Mouse (Mus musculus): ENCODE measurements at regions not wholly inside any gene's neighbourhood (a gene's known extent, or its start where the extent isn't known, plus 50 kb on each side); places are given as distances from the start of the nearest gene placed in this dataset.

DNA sequence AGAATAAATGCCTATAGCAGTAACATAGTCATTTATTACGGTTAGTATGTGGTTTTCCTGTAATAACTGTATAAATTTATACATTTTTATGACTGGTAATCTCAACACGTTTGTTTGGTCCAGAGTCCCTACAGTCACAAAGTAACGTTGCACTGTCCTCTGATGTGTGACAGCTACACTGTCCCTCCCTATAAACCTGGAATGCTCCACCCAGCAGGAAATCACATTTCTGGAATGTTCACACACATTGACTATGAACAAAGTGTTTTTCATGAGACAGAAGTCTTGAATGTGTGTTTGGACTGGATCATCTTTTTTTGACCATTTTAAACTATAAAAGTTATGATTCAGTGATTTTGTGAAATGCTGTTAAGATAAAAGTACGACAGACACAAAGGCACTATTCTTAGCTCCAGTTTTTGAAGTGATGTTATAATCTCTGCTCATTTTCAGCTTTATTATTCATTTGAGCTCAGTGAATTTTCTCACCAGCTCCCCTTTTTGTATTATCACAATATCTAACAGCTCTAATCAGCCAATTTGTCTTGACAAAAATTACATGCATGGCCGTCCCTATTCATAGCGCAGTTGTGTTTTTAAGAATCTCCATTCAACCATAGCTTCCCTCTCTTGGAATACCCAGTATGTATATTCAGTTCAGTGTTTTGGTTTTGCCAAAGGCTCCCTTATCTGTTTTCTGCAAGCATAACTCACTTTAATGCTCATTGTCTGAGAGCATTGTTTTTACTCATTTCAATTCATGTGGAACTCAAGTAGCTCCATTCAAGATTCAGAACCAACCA lies 257.0 kb upstream of the Fam98a start:
- Histone ChIP-seq H3K27me3 (replicated peaks; ENCODE audit: control insufficient read depth, insufficient read depth, low read length) (no peaks in the 10 kb centered on the region), H3K9me3 (ENCODE audit: control insufficient read depth, low read length) (no peaks in the 10 kb centered on the region), H3K4me1 (ENCODE audit: control insufficient read depth, insufficient read depth, low read length) (no peaks in the 10 kb centered on the region), H3K36me3 (ENCODE audit: control insufficient read depth, insufficient read depth, low read length) (no peaks in the 10 kb centered on the region), H3K4me2 (ENCODE audit: low read depth, low read length) (no peak overlapping the region), H3K9ac (ENCODE audit: low read depth, low read length) (no peak overlapping the region), H3K4me3 (ENCODE audit: low read depth, low read length) (no peak overlapping the region), H3K27ac (replicated peaks; ENCODE audit: low read depth, low read length) (no peak overlapping the region)
- peak; percentile 82 for ATAC-seq (ENCODE audit: low read depth)
- DNase-seq (ENCODE audit: low spot score), result peak; percentile 49
- WGBS, result 69% methylated on average over 6 of the region's 6 CpGs

DNA sequence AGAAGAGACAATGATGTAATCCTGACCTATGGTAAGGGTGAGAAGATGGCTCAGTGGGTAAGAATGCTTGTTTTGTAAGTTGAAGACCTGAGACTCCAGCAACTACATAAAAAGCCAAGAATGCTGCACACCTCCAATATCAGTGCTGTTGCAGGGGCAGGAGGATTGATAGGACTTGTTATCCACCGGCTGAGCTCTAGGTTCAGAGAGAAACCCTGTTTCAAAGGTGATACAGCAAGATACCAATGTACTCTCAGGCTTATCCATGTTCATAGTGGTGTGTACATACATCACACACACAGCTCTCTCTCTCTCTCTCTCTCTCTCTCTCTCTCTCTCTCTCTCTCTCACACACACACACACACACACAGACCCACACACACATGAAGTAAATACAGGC lies 256.3 kb upstream of the Fam98a start:
- Histone ChIP-seq H3K27ac (replicated peaks; ENCODE audit: low read depth, low read length) (no peak overlapping the region), H3K4me1 (ENCODE audit: control insufficient read depth, insufficient read depth, low read length) (no peaks in the 10 kb centered on the region), H3K4me3 (ENCODE audit: low read depth, low read length) (no peak overlapping the region), H3K27me3 (replicated peaks; ENCODE audit: control insufficient read depth, insufficient read depth, low read length) (no peaks in the 10 kb centered on the region), H3K9ac (ENCODE audit: low read depth, low read length) (no peak overlapping the region), H3K4me2 (ENCODE audit: low read depth, low read length) (no peak overlapping the region), H3K36me3 (ENCODE audit: control insufficient read depth, insufficient read depth, low read length) (no peaks in the 10 kb centered on the region), H3K9me3 (ENCODE audit: control insufficient read depth, low read length) (no peaks in the 10 kb centered on the region)
- DNase-seq (ENCODE audit: low spot score) (no peak), ATAC-seq (ENCODE audit: low read depth) (no peak)
- WGBS, result 73% methylated on average over 1 of the region's 1 CpGs

DNA sequence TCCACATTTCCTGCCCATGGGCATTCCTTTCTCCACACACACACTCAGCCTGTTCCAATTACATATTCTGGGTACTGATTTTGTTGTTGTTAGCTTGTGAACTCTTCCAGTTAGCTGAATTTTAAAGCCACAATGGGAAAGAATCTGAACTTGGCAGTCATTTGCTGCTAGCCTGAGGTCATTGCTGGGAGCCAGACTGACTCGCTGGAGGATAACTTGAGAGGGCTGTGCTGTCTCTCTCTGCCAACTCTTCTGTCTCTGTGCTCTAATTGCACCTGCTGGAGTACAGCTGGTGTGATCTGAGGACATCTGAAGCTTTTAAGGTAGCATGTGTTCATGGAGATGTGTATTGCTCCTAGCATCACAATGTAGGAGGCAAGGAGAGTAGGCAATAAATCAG lies 252.6 kb upstream of the Fam98a start:
- Histone ChIP-seq H3K4me3 (ENCODE audit: low read depth, low read length) (no peak overlapping the region), H3K27me3 (replicated peaks; ENCODE audit: control insufficient read depth, insufficient read depth, low read length) (no peaks in the 10 kb centered on the region), H3K9me3 (ENCODE audit: control insufficient read depth, low read length) (no peaks in the 10 kb centered on the region), H3K4me2 (ENCODE audit: low read depth, low read length) (no peak overlapping the region), H3K36me3 (ENCODE audit: control insufficient read depth, insufficient read depth, low read length) (no peaks in the 10 kb centered on the region), H3K27ac (replicated peaks; ENCODE audit: low read depth, low read length) (no peak overlapping the region), H3K9ac (ENCODE audit: low read depth, low read length) (no peak overlapping the region), H3K4me1 (ENCODE audit: control insufficient read depth, insufficient read depth, low read length) (no peaks in the 10 kb centered on the region)
- WGBS, result 18% methylated on average over 1 of the region's 1 CpGs
- peak; percentile 27 for DNase-seq (ENCODE audit: low spot score)
- ATAC-seq (ENCODE audit: low read depth), result no peak

DNA sequence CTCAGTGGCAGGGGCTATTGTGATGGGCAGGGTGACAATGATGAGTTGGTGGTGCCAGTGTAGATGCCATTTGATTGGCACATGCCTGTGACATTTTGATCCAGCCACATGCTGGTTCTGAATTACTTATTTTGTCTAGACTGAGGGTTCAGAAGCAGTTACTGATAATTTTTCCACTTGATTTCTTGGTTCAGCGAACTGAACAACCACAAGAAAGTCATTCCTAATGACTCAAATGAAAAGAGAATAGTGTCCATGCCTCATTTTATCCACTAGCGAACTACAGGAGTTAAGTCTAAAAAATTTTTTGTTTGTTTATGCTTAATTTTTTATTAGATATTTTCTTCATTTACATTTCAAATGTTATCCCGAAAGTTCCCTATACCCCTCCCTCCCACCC lies 244.6 kb upstream of the Fam98a start:
- WGBS, result 84% methylated on average over 3 of the region's 3 CpGs
- Histone ChIP-seq H3K27me3 (replicated peaks; ENCODE audit: control insufficient read depth, insufficient read depth, low read length) (no peaks in the 10 kb centered on the region), H3K4me1 (ENCODE audit: control insufficient read depth, insufficient read depth, low read length) (no peaks in the 10 kb centered on the region), H3K9ac (ENCODE audit: low read depth, low read length) (no peak overlapping the region), H3K36me3 (ENCODE audit: control insufficient read depth, insufficient read depth, low read length) (no peaks in the 10 kb centered on the region), H3K4me2 (ENCODE audit: low read depth, low read length) (no peak overlapping the region), H3K9me3 (ENCODE audit: control insufficient read depth, low read length) (no peaks in the 10 kb centered on the region), H3K4me3 (ENCODE audit: low read depth, low read length) (no peak overlapping the region), H3K27ac (replicated peaks; ENCODE audit: low read depth, low read length) (no peak overlapping the region)
- ATAC-seq (ENCODE audit: low read depth) (no peak), DNase-seq (ENCODE audit: low spot score) (no peak)

DNA sequence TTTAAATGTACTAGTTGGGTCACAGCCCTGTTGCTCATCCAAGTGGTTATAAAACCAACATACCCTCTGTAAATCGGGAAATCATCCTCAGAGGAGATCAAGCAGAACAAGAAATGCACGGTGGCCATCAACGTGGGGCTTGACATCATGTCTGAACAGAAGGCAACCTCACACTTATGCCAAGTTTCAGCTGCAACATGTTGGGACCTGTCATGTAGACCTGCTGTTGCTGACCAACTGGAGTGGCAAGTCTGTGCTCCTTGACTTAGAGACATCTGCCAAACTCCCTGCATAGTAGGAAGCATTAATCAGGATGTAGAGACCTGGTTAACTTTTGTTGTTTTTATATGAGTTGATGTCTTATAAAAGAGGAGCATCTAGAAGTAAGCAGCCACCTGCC lies 244.0 kb upstream of the Fam98a start:
- no peaks in the 10 kb centered on the region for H3K9me3 ChIP-seq (ENCODE audit: control insufficient read depth, low read length)
- ATAC-seq (ENCODE audit: low read depth) (no peak), DNase-seq (ENCODE audit: low spot score) (no peak)
- H3K4me1 ChIP-seq (ENCODE audit: control insufficient read depth, insufficient read depth, low read length), result no peaks in the 10 kb centered on the region
- H3K4me3 ChIP-seq (ENCODE audit: low read depth, low read length), result no peak overlapping the region
- H3K27ac ChIP-seq (replicated peaks; ENCODE audit: low read depth, low read length), result no peak overlapping the region
- no peak overlapping the region for H3K4me2 ChIP-seq (ENCODE audit: low read depth, low read length)
- WGBS, result 78% methylated on average over 3 of the region's 3 CpGs
- H3K9ac ChIP-seq (ENCODE audit: low read depth, low read length), result no peak overlapping the region
- no peaks in the 10 kb centered on the region for H3K27me3 ChIP-seq (replicated peaks; ENCODE audit: control insufficient read depth, insufficient read depth, low read length)
- H3K36me3 ChIP-seq (ENCODE audit: control insufficient read depth, insufficient read depth, low read length), result no peaks in the 10 kb centered on the region

- Histone ChIP-seq H3K4me1 (ENCODE audit: control insufficient read depth, insufficient read depth, low read length) (no peaks in the 10 kb centered on the region), H3K27ac (replicated peaks; ENCODE audit: low read depth, low read length) (no peak overlapping the region), H3K4me3 (ENCODE audit: low read depth, low read length) (no peak overlapping the region), H3K9ac (ENCODE audit: low read depth, low read length) (no peak overlapping the region), H3K27me3 (replicated peaks; ENCODE audit: control insufficient read depth, insufficient read depth, low read length) (no peaks in the 10 kb centered on the region), H3K4me2 (ENCODE audit: low read depth, low read length) (no peak overlapping the region), H3K9me3 (ENCODE audit: control insufficient read depth, low read length) (no peaks in the 10 kb centered on the region), H3K36me3 (ENCODE audit: control insufficient read depth, insufficient read depth, low read length) (no peaks in the 10 kb centered on the region)
- ATAC-seq (ENCODE audit: low read depth) (no peak), DNase-seq (ENCODE audit: low spot score) (no peak)
- WGBS, result 44% methylated on average over 2 of the region's 2 CpGs
Measured at GRCm38 (mm10) chr17:75779770-75780169, 228.0 kb upstream of the Fam98a start.

DNA sequence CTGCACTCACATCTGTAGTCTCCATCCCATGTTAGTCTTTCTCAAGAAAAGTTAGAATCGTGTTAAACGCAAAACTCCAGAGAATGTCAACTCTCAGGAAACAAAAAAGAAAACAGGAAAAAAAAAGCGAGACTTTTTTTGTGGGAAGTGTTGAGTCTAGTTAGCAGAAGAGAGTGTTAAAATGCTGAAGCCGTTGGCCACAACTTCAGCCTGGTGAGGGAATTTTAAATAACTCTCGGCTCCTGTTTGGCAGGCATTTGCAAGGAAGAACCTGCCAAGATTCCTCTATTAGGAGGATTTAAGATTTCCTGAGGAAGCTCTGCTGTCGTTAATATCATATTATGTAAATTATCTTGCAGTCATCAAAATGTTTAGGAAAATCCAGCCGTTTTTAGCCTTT lies 224.9 kb upstream of the Fam98a start:
- Histone ChIP-seq H3K4me2 (ENCODE audit: low read depth, low read length) (no peak overlapping the region), H3K36me3 (ENCODE audit: control insufficient read depth, insufficient read depth, low read length) (no peaks in the 10 kb centered on the region), H3K27ac (replicated peaks; ENCODE audit: low read depth, low read length) (no peak overlapping the region), H3K9ac (ENCODE audit: low read depth, low read length) (no peak overlapping the region), H3K9me3 (ENCODE audit: control insufficient read depth, low read length) (no peaks in the 10 kb centered on the region), H3K4me3 (ENCODE audit: low read depth, low read length) (no peak overlapping the region), H3K4me1 (ENCODE audit: control insufficient read depth, insufficient read depth, low read length) (no peaks in the 10 kb centered on the region), H3K27me3 (replicated peaks; ENCODE audit: control insufficient read depth, insufficient read depth, low read length) (no peaks in the 10 kb centered on the region)
- no peak for ATAC-seq (ENCODE audit: low read depth)
- DNase-seq (ENCODE audit: low spot score), result no peak
- WGBS, result 61% methylated on average over 7 of the region's 7 CpGs

DNA sequence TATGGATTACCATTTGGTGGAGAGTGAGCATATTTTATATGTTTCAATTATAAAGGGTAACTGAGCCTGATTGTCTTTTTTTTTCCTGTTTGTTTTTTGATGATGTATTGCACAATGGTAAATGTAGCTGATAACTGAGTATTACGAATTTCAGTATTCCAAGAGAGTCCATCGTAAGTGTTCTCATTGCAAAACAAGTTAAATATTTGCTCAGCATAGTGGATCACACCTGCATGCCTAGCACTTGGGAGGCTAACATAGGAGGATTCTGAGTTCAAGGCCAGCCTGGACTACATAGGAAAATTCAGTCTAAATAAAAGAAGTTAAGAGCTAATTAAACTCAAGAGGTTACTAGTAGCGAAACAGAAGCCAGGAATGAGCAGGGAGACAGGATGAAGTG lies 223.8 kb upstream of the Fam98a start:
- H3K36me3 ChIP-seq (ENCODE audit: control insufficient read depth, insufficient read depth, low read length), result no peaks in the 10 kb centered on the region
- WGBS, result 84% methylated on average over 3 of the region's 3 CpGs
- no peak overlapping the region for H3K9ac ChIP-seq (ENCODE audit: low read depth, low read length)
- H3K27me3 ChIP-seq (replicated peaks; ENCODE audit: control insufficient read depth, insufficient read depth, low read length), result no peaks in the 10 kb centered on the region
- no peaks in the 10 kb centered on the region for H3K9me3 ChIP-seq (ENCODE audit: control insufficient read depth, low read length)
- no peak overlapping the region for H3K4me2 ChIP-seq (ENCODE audit: low read depth, low read length)
- no peak for ATAC-seq (ENCODE audit: low read depth)
- H3K27ac ChIP-seq (replicated peaks; ENCODE audit: low read depth, low read length), result no peak overlapping the region
- H3K4me1 ChIP-seq (ENCODE audit: control insufficient read depth, insufficient read depth, low read length), result no peaks in the 10 kb centered on the region
- DNase-seq (ENCODE audit: low spot score), result no peak
- H3K4me3 ChIP-seq (ENCODE audit: low read depth, low read length), result no peak overlapping the region

GRCm38 (mm10) chr17:75772861-75773260 lies 221.1 kb upstream of the Fam98a start:
- H3K27me3 ChIP-seq (replicated peaks; ENCODE audit: control insufficient read depth, insufficient read depth, low read length), result no peaks in the 10 kb centered on the region
- no peaks in the 10 kb centered on the region for H3K4me1 ChIP-seq (ENCODE audit: control insufficient read depth, insufficient read depth, low read length)
- DNase-seq (ENCODE audit: low spot score) (no peak), ATAC-seq (ENCODE audit: low read depth) (no peak)
- H3K27ac ChIP-seq (replicated peaks; ENCODE audit: low read depth, low read length), result no peak overlapping the region
- no peak overlapping the region for H3K4me2 ChIP-seq (ENCODE audit: low read depth, low read length)
- no peak overlapping the region for H3K4me3 ChIP-seq (ENCODE audit: low read depth, low read length)
- no peaks in the 10 kb centered on the region for H3K36me3 ChIP-seq (ENCODE audit: control insufficient read depth, insufficient read depth, low read length)
- no peaks in the 10 kb centered on the region for H3K9me3 ChIP-seq (ENCODE audit: control insufficient read depth, low read length)
- H3K9ac ChIP-seq (ENCODE audit: low read depth, low read length), result no peak overlapping the region

Data from embryonic facial prominence, embryonic 14.5 days (tissue).